Mouse (Mus musculus) stomach, postnatal 0 days (tissue): Measurements from ENCODE around the gene Morn4. TPM values are rescaled to one million over a fixed set of nuclear protein-coding genes. Genes with fewer than 3 reads are reported as not detected.

Source experiments
- ATAC-seq: fragments of 200-750 bp; cut with Nextera tagmentation; 2 replicates; pipeline ENCODE4 v1.8.0; 2017; ENCODE audit not compliant: low FRiP score, low TSS enrichment
- DNase-seq: peaks from one replicate; pipeline ENCODE4 v3.0.0-alpha.2; 2016; ENCODE audit warnings: low spot score
- H3K27ac ChIP-seq: fragments of 300-500 bp; sonication (generic); replicated peaks from 2 replicates; pipeline ENCODE4 v1.5.1; 2014; ENCODE audit warnings: mild to moderate bottlenecking, control low read depth
- H3K27me3 ChIP-seq: fragments of 300-500 bp; sonication (generic); 2 replicates; pipeline ENCODE4 v1.6.1; 2014; ENCODE audit warnings: low read length; ENCODE audit not compliant: control insufficient read depth, insufficient read depth
- H3K36me3 ChIP-seq: fragments of 300-500 bp; sonication (generic); 2 replicates; pipeline ENCODE4 v1.6.1; 2014; ENCODE audit warnings: low read length, mixed read lengths; ENCODE audit not compliant: control insufficient read depth, insufficient read depth
- H3K4me1 ChIP-seq: fragments of 300-500 bp; sonication (generic); replicated peaks from 2 replicates; pipeline ENCODE4 v1.6.1; 2014; ENCODE audit warnings: antibody characterized with exemption; ENCODE audit not compliant: control insufficient read depth, insufficient read depth
- H3K4me2 ChIP-seq: fragments of 300-500 bp; sonication (generic); replicated peaks from 2 replicates; pipeline ENCODE4 v1.6.1; 2014; ENCODE audit warnings: low read depth, mild to moderate bottlenecking, control low read depth, moderate library complexity
- H3K4me3 ChIP-seq: fragments of 300-500 bp; sonication (generic); 2 replicates; pipeline ENCODE4 v1.5.1; 2014; ENCODE audit warnings: low read depth, low read length, control low read depth
- H3K9ac ChIP-seq: fragments of 300-500 bp; sonication (generic); 2 replicates; pipeline ENCODE4 v1.6.1; 2014; ENCODE audit warnings: mild to moderate bottlenecking, low read length, control low read depth, mixed read lengths
- H3K9me3 ChIP-seq: fragments of 300-500 bp; sonication (generic); 2 replicates; pipeline ENCODE4 v1.6.1; 2016; ENCODE audit warnings: low read length; ENCODE audit not compliant: control insufficient read depth
- CTCF ChIP-seq: IDR thresholded peaks from 2 replicates; pipeline ENCODE4 v1.5.1; 2016; ENCODE audit warnings: antibody characterized with exemption, low read depth, mild to moderate bottlenecking, moderate library complexity
- EP300 ChIP-seq: optimal IDR thresholded peaks from 2 replicates; pipeline ENCODE3; 2016; ENCODE audit warnings: antibody characterized with exemption
- WGBS: fragments of 180-500 bp; shearing (Covaris S2); extraction: QIAGEN DNeasy Blood & Tissue Kit; methylation state at CpG from one replicate; pipeline ENCODE4 v1.1.7; 2014; 5-methylcytosine and 5-hydroxymethylcytosine counted together
- polyA plus RNA-seq: library from polyadenylated mRNA; unstranded; fragments of >200 nt; fragmentation: Nextera tagmentation; extraction: Ambion mirVana; gene quantifications from 2 replicates; pipeline ENCODE4 v1.2.1, GENCODE M21; 2015

Morn4 gene
- polyA plus RNA-seq, 1 experiment from 2014 or later: 7.3 TPM

DNA sequence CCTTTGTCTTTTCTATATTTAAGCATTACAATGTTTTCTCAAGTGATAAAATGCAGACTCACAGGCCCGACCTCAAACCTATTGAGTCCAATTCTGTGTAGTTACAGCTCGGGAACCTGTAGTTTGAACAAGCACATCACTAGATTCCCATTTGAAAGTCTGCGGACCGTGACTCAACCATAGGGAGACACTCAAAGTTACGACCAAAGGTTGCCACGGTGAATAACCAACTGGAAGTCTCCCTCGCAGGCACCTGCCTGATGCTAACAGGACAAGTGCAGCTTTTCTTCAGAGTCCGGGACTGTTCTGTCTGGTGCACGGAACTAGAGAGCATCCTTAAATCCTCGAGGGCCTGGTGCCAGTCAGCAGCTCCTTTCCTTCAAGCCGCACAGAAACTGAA lies 5.7 kb downstream of the Morn4 start:
- Histone ChIP-seq H3K4me3 (no peak overlapping the region), H3K9ac (no peak overlapping the region), H3K36me3 (no peaks in the 10 kb centered on the region), H3K4me1 (no peaks in the 10 kb centered on the region), H3K27me3 (no peaks in the 10 kb centered on the region), H3K9me3 (no peaks in the 10 kb centered on the region), H3K4me2 (no peak overlapping the region), H3K27ac (no peak overlapping the region)
- TF ChIP-seq EP300: no peak
- no peak for TF ChIP-seq CTCF
- 84% methylated on average over 11 of the region's 11 CpGs for WGBS
- no peak for ATAC-seq
- no peak for DNase-seq

DNA sequence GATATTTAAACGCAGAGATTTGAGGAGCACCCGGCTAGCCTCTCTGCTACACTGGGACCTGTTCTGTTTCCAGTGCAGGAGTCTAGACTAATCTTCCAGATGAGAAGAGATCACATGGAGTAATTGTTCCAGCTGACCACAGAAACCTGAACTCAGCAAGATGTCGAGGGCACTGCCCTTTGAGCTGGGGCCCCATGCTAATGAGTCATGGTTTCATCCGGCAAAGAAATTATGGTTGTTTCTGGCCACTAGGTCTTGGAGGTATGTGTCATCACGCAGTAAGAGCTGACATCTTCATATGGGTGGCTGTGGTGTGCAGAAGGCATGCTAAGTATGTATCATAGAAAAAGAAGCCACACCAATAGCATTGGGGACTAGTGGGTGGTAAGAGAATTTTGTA lies 6.2 kb downstream of the Morn4 start:
- no peak for TF ChIP-seq CTCF
- TF ChIP-seq EP300: no peak
- Histone ChIP-seq H3K36me3 (no peaks in the 10 kb centered on the region), H3K27ac (no peak overlapping the region), H3K4me1 (no peaks in the 10 kb centered on the region), H3K9me3 (no peaks in the 10 kb centered on the region), H3K27me3 (no peaks in the 10 kb centered on the region), H3K9ac (no peak overlapping the region), H3K4me3 (no peak overlapping the region), H3K4me2 (no peak overlapping the region)
- WGBS: 82% methylated on average over 5 of the region's 5 CpGs
- ATAC-seq (no peak; the same call in 1 of the 2 replicates), DNase-seq (no peak)

DNA sequence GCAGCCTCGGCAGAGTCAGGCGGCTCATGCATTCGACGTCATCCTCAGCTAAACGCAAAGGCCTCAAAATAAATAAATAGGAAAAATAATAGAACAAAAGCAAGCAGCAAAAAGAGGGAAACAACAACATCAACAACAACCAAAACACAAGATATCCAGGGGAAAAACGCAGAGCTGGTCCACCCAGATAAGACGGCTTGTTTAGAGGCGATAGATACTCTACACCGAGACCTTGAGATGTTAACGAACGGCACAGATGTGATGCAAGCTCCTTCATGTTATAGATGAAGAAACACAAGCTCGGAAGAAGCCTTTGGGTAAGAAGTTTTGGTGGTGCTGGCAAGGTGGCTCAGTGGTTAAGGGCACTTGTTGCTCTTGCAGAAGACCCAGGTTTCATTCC lies 7.2 kb downstream of the Morn4 start:
- ATAC-seq (no peak), DNase-seq (no peak)
- WGBS: 94% methylated on average over 12 of the region's 12 CpGs
- no peaks in the 10 kb centered on the region for H3K36me3 ChIP-seq
- no peak overlapping the region for H3K9ac ChIP-seq
- TF ChIP-seq EP300 (no peak), CTCF (no peak)
- H3K4me1 ChIP-seq: no peaks in the 10 kb centered on the region
- H3K4me3 ChIP-seq: no peak overlapping the region
- no peak overlapping the region for H3K27ac ChIP-seq
- H3K9me3 ChIP-seq: no peaks in the 10 kb centered on the region
- H3K4me2 ChIP-seq: no peak overlapping the region
- H3K27me3 ChIP-seq: no peaks in the 10 kb centered on the region

DNA sequence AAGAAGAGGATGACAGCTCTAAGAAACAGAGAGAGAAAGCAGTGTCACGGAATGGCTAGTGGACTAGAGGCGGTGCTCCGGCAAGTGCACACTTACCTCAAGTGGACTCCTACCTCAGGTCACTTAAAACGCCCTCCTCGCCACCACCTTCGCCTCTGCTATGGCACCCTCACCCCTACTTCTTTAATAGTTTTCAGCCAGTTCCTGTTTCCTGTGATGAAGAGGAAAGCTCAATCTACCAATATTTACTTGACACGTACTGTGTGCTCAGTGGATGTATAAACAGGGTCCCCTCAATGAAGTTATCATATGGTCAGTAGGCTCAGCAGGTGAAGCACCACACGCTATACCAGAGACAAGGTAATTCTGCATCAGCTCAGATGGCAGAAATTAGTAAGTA lies 7.6 kb downstream of the Morn4 start:
- Histone ChIP-seq H3K4me3 (no peak overlapping the region), H3K36me3 (no peaks in the 10 kb centered on the region), H3K27ac (no peak overlapping the region), H3K4me1 (no peaks in the 10 kb centered on the region), H3K9ac (no peak overlapping the region), H3K27me3 (no peaks in the 10 kb centered on the region), H3K4me2 (no peak overlapping the region), H3K9me3 (no peaks in the 10 kb centered on the region)
- WGBS: 91% methylated on average over 8 of the region's 8 CpGs
- ATAC-seq: no peak
- TF ChIP-seq EP300: no peak
- no peak for TF ChIP-seq CTCF
- DNase-seq: no peak

DNA sequence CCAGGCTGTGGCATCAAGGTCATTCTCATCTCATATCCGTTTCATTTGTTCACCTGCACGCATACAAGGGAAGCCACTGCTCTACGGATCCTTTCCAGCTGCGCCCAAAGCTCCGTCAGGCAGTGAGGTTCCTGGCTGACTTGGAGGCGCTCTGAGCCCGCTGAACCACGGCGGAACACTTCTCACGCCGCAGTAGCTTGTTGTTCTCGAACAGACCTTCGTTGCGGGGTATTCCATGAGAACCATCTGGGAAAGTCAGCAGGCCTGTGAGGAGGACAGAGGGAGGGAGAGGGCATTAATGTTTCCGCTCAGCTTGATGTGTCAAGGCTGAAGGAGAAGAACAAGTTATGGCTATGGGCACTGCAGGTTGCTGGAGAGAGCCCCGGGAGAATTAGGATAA lies 10.2 kb downstream of the Morn4 start:
- DNase-seq (no peak), ATAC-seq (no peak)
- no peaks in the 10 kb centered on the region for H3K36me3 ChIP-seq
- no peaks in the 10 kb centered on the region for H3K9me3 ChIP-seq
- H3K27me3 ChIP-seq: no peaks in the 10 kb centered on the region
- H3K4me2 ChIP-seq: no peak overlapping the region
- no peak overlapping the region for H3K9ac ChIP-seq
- 93% methylated on average over 16 of the region's 16 CpGs for WGBS
- H3K4me3 ChIP-seq: no peak overlapping the region
- TF ChIP-seq EP300: no peak
- TF ChIP-seq CTCF: no peak
- no peak overlapping the region for H3K27ac ChIP-seq
- no peaks in the 10 kb centered on the region for H3K4me1 ChIP-seq

DNA sequence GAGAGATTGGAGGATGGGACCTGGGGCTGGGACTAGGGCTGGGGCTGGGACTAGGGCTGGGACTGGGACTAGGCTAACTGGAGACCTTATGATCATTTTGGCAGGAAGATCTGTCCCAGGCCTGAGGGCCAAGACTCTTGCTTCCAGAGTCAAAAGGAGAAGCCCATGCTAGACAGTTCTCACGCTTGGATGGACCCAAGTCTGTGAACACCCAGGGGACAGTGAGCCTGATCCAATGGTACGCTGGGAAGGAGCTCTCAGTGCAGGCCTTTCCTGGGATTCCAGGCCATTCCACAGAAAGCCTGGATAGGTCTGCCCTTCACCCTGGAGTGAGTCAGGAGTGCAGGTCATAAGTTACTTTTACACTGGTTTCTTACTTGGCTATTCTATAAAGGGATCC lies 11.1 kb downstream of the Morn4 start:
- H3K27ac ChIP-seq: no peak overlapping the region
- H3K9ac ChIP-seq: no peak overlapping the region
- TF ChIP-seq EP300 (no peak), CTCF (no peak)
- no peak overlapping the region for H3K4me3 ChIP-seq
- no peak for ATAC-seq
- H3K4me2 ChIP-seq: no peak overlapping the region
- WGBS: 84% methylated on average over 2 of the region's 2 CpGs
- H3K27me3 ChIP-seq: no peaks in the 10 kb centered on the region
- H3K36me3 ChIP-seq: no peaks in the 10 kb centered on the region
- DNase-seq: no peak
- no peaks in the 10 kb centered on the region for H3K4me1 ChIP-seq
- H3K9me3 ChIP-seq: no peaks in the 10 kb centered on the region
